ENCODE assay signal across 9 mouse cellular contexts in genomic region chr3:37724946-37725735, GRCm38 (mm10). TPM values are rescaled to one million over a fixed set of nuclear protein-coding genes. Genes with fewer than 3 reads are reported as not detected.
DNase-seq lines count a peak whose midpoint lies in the region; ATAC-seq lines count a peak whose summit lies in the region.
"Had no signal": no experiment of that assay in that cellular context is flagged by ENCODE, and none has a peak within 500 bp of the region (broad histone marks: within the 10 kb centered on the region; RNA-seq: fewer than 3 reads in every experiment).

No protein-coding gene starts in this region.

- no peak overlapping the region for H3K4me3 ChIP-seq in liver, embryonic 13.5 days (replicated peaks)
- H3K4me3 ChIP-seq in liver, embryonic 12.5 days, result no peak overlapping the region
- no peak overlapping the region for H3K4me3 ChIP-seq in forebrain, embryonic 13.5 days
- no peak overlapping the region for H3K4me3 ChIP-seq in midbrain, embryonic 16.5 days (ENCODE audit: low read depth, low read length)

- 44% methylated on average over 6 of the region's 6 CpGs for WGBS in liver, embryonic 13.5 days (ENCODE audit: insufficient replicate concordance)
- WGBS in liver, embryonic 12.5 days (ENCODE audit: insufficient replicate concordance), result 49% methylated on average over 6 of the region's 6 CpGs
- 91% methylated on average over 6 of the region's 6 CpGs for WGBS in forebrain, embryonic 13.5 days
- WGBS in midbrain, embryonic 16.5 days, result 89% methylated on average over 6 of the region's 6 CpGs

- DNase-seq in adrenal gland, adult 2 months, result peak; percentile 25
- no peak for DNase-seq in adrenal gland, adult 8-10 months
- no peak for DNase-seq in liver, embryonic 13.5 days
- no peak for DNase-seq in frontal cortex, postnatal 36 days (ENCODE audit: low spot score in 2 of 2)
- no peak for DNase-seq in gastrocnemius, adult 18-20 months (ENCODE audit: low spot score)
- DNase-seq: left cerebral cortex, postnatal 4 days had no signal

- no peak overlapping the region for H3K9ac ChIP-seq in liver, embryonic 13.5 days
- no peak overlapping the region for H3K9ac ChIP-seq in liver, embryonic 12.5 days
- H3K9ac ChIP-seq in forebrain, embryonic 13.5 days, result no peak overlapping the region
- no peak overlapping the region for H3K9ac ChIP-seq in midbrain, embryonic 16.5 days (ENCODE audit: low read depth, low read length)

- H3K27me3 ChIP-seq in liver, embryonic 13.5 days, result peaks cover 48% of the 10 kb centered on the region
- peaks cover 60% of the 10 kb centered on the region for H3K27me3 ChIP-seq in liver, embryonic 12.5 days (replicated peaks)
- H3K27me3 ChIP-seq in forebrain, embryonic 13.5 days, result peaks cover 6% of the 10 kb centered on the region; the same call in 1 of the 2 replicates
- H3K27me3 ChIP-seq in midbrain, embryonic 16.5 days (ENCODE audit: control insufficient read depth, insufficient read depth, low read depth, low read length), result no peaks in the 10 kb centered on the region

- H3K36me3 ChIP-seq in liver, embryonic 13.5 days, result no peaks in the 10 kb centered on the region
- no peaks in the 10 kb centered on the region for H3K36me3 ChIP-seq in liver, embryonic 12.5 days
- no peaks in the 10 kb centered on the region for H3K36me3 ChIP-seq in forebrain, embryonic 13.5 days (ENCODE audit: poor library complexity, severe bottlenecking)
- no peaks in the 10 kb centered on the region for H3K36me3 ChIP-seq in midbrain, embryonic 16.5 days (ENCODE audit: control insufficient read depth, insufficient read depth, low read length)

- no peak overlapping the region for H3K27ac ChIP-seq in liver, embryonic 13.5 days
- H3K27ac ChIP-seq in liver, embryonic 12.5 days, result no peak overlapping the region
- H3K27ac ChIP-seq in forebrain, embryonic 13.5 days, result no peak overlapping the region
- peak overlapping the region; percentile 87; the same call in 1 of the 2 replicates for H3K27ac ChIP-seq in midbrain, embryonic 16.5 days (ENCODE audit: low read length)

- H3K4me1 ChIP-seq in liver, embryonic 13.5 days (replicated peaks), result peaks cover 26% of the 10 kb centered on the region
- peaks cover 34% of the 10 kb centered on the region for H3K4me1 ChIP-seq in liver, embryonic 12.5 days
- H3K4me1 ChIP-seq in forebrain, embryonic 13.5 days, result peaks cover 33% of the 10 kb centered on the region
- peaks cover 14% of the 10 kb centered on the region for H3K4me1 ChIP-seq in midbrain, embryonic 16.5 days (ENCODE audit: control insufficient read depth, insufficient read depth, low read length)

- ATAC-seq in liver, embryonic 13.5 days (ENCODE audit: low read depth), result no peak
- ATAC-seq in liver, embryonic 12.5 days, result no peak
- peak; percentile 3; the same call in 1 of the 2 replicates for ATAC-seq in forebrain, embryonic 13.5 days
- ATAC-seq in midbrain, embryonic 16.5 days, result no peak

- no peaks in the 10 kb centered on the region for H3K9me3 ChIP-seq in liver, embryonic 13.5 days (replicated peaks)
- H3K9me3 ChIP-seq in liver, embryonic 12.5 days (replicated peaks), result no peaks in the 10 kb centered on the region
- no peaks in the 10 kb centered on the region for H3K9me3 ChIP-seq in forebrain, embryonic 13.5 days (replicated peaks)
- H3K9me3 ChIP-seq in midbrain, embryonic 16.5 days (replicated peaks; ENCODE audit: control insufficient read depth, low read length, poor library complexity, severe bottlenecking), result no peaks in the 10 kb centered on the region

- peak overlapping the region; percentile 59; the same call in 1 of the 2 replicates for H3K4me2 ChIP-seq in liver, embryonic 13.5 days
- H3K4me2 ChIP-seq in liver, embryonic 12.5 days, result no peak overlapping the region
- peak overlapping the region; percentile 77; the same call in 1 of the 2 replicates for H3K4me2 ChIP-seq in forebrain, embryonic 13.5 days
- peak overlapping the region; percentile 64 for H3K4me2 ChIP-seq in midbrain, embryonic 16.5 days (ENCODE audit: low read length)

RNA-seq across cellular contexts. Expression of gene Gm5148, which starts 0.9 kb away (rescaled TPM):
- total RNA-seq in adrenal gland, adult 2 months (2021), result 1 to 10 TPM in 1 of 2 experiments, under 1 TPM in 1; 0.26 to 1.6 TPM
- 0.59 and 2.6 TPM in 2 replicates for polyA plus RNA-seq in adrenal gland, adult 2 months (2012; rRNA removed)
- total RNA-seq in adrenal gland, adult 8-10 months (2022), result 1 to 10 TPM in 2 of 4 experiments, under 1 TPM in 2; 0.12 to 9.2 (median 4.2) TPM
- 2.6 and 2.7 TPM in 2 replicates for polyA plus RNA-seq in liver, embryonic 13.5 days (2015; fragmentation: Nextera tagmentation; extraction: Ambion mirVana)
- 2.7 and 3.1 TPM in 2 replicates for polyA plus RNA-seq in liver, embryonic 12.5 days (2016; fragmentation: Nextera tagmentation; extraction: Ambion mirVana)
- polyA plus RNA-seq in forebrain, embryonic 13.5 days (2015; fragmentation: Nextera tagmentation; extraction: Ambion mirVana), result 5.2 and 5.3 TPM in 2 replicates
- polyA plus RNA-seq in midbrain, embryonic 16.5 days (2015; fragmentation: Nextera tagmentation; extraction: Ambion mirVana), result 16.1 and 16.2 TPM in 2 replicates
- under 1 TPM in 1 of 2 experiments, not detected in 1; 0.24 TPM for total RNA-seq in gastrocnemius, adult 18-20 months (2021)
